Mouse (Mus musculus) ES-E14 (cell line): ENCODE results near the gene Olfr1484.
"Not testable (repeated sequence)": the region's sequence is repeated elsewhere in the genome, so short reads cannot be mapped to it uniquely, and the experiment has no call there.

ENCODE experiments used
- MAFK ChIP-seq: IDR thresholded peaks from 2 replicates; pipeline ENCODE4 v1.6.1; 2014; ENCODE audit warnings: mild to moderate bottlenecking, low read depth, low read length, inconsistent platforms; ENCODE audit not compliant: insufficient read depth
- ZNF384 ChIP-seq: IDR thresholded peaks from 2 replicates; pipeline ENCODE4 v1.6.1; 2012; ENCODE audit warnings: low read depth, low read length, inconsistent platforms

DNA sequence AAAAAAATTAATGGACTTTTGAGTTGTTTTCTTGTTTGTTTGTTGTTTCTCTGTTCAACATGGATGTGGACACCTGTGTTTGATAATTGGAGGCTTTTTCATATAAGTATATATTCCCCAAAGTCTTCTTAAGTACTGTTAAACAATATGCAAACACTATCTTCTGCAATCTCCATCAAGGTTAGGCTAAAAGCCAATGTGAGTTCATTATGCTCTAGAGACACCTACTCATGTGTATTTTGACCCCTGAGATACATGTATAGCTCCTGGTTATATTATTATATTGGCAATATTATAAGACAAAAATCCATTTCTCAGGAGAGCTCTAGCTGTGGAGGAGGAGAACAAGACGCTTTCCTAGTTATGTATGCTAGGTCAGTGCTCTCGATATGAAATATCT, 33.8 kb downstream of the Olfr1484 start, which contains the start of gene Olfr1487:
- not testable (repeated sequence) for TF ChIP-seq ZNF384, MAFK
